Mouse (Mus musculus) layer of hippocampus, adult 11-12 months (tissue): ENCODE measurements at regions not wholly inside any gene's neighbourhood (a gene's known extent, or its start where the extent isn't known, plus 50 kb on each side); places are given as distances from the start of the nearest gene placed in this dataset.

Experiments
- DNase-seq: peaks from one replicate; pipeline ENCODE4 v3.0.0; 2022; ENCODE audit warnings: low spot score

- DNase-seq, result no peak
Measured at GRCm38 (mm10) chr1:137746129-137746528, 429.4 kb downstream of the Ptprc start.

GRCm38 (mm10) chr1:137738157-137738851 lies 437.2 kb downstream of the Ptprc start:
- DNase-seq, result no peak

DNA sequence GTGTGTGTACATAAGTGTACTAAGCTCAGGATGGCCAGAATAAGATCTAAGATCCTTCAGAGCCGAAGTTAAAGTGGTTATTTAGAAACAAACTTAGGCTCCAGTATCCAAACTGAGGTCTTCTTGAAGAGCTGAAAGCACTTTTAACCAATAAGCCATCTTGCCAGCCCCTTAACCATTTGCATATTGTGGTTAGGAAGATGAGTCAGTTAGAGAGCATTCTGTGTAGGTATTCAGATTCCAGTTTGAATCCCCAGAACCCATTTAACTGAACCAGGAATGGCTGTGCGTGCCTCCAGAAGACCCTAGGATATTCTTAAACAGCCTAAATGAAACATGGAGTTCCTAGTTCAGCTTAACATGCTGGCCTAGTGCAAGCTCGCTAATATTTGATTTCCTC lies 471.6 kb downstream of the Ptprc start:
- no peak for DNase-seq

DNA sequence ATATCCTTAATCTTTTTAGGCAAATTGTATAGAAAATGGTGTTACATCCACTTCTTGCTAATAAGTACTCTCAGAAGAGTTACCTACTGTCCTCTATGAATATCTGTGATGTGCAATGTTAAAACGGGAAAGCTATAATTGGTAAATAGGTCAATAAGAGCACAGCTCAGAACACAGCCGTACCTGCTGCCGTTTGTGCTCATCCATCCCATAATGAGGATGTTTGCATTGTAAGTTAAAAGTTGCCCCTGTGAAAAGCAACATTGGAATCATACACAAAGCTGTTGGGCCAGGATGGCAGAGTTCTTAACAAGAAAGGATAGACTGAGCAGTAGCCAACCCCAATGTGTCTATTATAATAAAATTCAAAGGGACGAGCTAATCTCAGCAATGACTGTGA lies 476.6 kb downstream of the Ptprc start:
- DNase-seq, result no peak

DNA sequence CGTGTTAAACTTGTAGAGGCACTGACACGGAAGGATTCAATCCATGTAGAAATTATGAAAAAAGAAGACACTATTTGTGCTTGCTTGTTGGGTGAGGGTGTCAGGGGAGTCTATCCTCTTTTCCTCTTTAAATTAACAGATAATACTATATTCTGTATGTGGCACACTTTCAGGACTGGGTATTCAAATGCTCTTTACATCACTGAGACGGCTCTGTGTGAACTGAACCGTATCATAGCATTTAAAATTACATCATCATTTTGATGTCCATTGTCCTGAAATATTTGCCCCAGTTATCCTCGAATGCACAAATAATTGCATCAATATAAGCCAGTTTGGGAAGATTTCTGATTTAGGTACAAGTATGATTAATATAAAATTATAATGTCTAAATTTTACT lies 478.2 kb downstream of the Ptprc start:
- DNase-seq, result no peak

GRCm38 (mm10) chr1:137696796-137697195 lies 478.7 kb downstream of the Ptprc start:
- no peak for DNase-seq

DNA sequence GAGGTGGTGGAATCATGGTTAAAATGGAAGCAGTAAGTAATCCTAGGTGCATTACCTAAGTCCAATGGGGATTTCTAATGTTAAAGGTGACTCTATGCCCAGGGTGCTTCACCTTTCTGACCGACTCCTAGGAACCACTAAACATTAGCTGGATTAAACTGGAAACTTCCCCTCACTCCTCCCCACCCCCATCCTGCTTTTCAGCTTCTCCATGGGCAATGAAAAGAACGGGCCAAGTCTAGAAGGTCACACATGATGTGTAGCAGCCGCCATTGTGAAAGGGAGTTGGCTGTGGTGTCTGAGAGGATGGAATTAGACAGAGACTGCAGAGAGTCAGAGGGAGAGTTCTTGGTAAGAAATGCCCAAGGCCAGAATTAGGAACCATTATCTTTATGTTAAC lies 479.8 kb downstream of the Ptprc start:
- no peak for DNase-seq

GRCm38 (mm10) chr1:137692525-137692924 lies 483.0 kb downstream of the Ptprc start:
- no peak for DNase-seq

DNA sequence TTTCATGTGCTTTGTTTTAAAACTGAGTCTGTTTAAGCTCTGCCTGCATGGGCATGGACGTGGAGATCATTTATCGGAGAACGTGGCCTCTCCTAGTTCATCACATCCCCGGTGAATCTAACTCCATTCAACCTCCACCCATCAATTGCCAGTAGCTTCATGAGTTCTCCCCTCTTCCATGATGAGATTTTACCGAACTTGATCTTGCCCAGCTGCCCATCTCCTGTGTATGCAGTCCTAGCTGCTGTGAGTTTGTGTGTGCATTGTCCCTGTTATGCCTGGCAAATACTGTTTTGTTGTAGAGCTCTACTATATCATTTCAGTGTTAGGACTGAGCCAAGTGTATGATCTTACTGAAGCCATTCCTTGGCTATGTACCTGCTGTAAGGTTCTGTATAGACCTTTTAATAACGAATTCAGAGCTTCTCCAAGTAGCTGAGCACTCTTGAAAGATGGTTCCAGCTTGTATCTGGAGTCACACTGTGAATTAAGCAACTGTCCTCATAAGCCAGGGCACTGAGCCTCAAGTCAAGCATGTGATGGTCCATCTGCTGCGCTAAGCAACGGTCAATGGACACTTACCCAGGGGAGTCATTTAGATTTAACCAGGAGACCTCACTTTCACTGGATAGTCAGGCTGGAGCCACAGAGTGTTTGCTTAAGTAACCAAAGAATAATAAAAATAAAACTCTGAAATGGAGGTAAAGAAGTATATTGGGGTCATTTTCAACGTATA lies 484.5 kb downstream of the Ptprc start:
- no peak for DNase-seq

DNA sequence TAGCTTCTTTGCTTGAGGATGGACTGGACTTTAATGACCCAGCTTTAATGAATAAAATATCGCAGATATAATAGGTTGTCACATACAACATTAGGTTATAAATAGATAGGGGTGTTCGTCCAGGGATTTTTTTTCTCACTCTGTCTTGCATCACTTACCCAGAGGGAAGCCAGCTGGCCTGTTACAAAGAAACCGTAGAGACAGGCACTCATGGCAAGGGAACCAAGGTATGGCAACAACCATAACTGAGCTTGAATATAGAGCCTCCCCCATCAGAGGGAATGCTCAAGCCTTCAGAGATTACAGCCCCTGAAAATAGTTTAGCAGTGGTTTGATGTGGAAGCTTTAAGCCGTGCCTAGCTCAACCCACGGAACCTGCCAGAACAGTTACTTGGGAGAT lies 504.9 kb downstream of the Ptprc start:
- no peak for DNase-seq

DNA sequence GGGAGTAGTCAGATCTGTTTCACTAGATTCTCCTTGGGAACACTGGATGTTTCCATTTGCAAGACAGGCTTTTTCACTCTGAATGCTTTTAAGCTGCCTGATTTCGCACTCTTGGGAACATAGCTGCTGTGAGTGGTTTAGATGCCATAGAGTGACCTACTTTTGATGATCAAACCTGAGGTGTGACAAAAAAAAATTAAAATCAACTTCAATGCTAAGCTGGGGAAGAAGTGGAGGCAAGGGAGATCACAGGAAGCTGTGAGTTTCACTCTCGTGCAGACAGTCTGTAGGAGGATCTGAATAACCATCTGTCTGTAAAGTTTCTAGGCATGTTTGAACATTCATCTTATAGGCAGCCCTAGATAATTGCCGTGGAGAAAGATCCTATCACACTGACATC lies 505.7 kb downstream of the Ptprc start:
- DNase-seq, result no peak

DNA sequence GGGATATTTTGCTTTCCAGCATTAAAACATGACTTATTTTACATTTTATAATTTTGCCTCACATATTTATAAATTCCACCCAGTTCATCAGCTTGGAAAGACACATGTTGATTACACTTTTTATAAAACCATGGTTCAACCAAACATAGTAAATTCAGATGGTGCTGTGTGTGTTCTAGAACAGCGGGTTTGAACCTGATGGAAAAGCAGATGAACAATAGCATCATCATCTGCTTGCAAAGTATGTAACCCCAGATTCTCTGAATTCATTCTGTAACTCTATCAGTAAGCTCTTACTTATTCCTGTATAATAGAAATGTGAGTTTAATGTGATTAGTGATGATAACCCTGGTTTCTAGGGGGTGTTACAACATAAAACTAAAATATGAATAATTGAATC lies 517.4 kb downstream of the Ptprc start:
- peak; percentile 17 for DNase-seq

GRCm38 (mm10) chr1:137656900-137657458 lies 518.5 kb downstream of the Ptprc start:
- DNase-seq, result no peak

DNA sequence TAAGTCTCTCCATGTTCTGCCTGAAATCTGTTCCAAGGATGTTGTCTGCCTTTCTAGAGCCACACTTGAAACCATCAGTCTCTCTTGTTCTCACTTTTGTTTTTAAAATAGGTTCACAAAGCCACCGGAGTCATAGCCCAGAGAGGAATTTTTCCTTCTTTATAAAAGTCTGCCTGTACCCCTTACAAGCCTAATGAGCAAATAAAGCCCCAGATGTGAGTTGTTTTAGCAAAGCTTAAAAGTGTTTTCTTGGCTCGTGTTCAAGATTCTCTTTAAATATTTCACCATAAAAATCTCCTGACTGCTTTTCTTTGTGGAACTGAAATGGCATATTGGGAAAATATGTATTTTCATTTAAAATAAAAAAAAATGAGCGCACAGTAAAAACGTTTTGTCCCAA lies 521.3 kb downstream of the Ptprc start:
- no peak for DNase-seq

- no peak for DNase-seq
Measured at GRCm38 (mm10) chr1:137653495-137653894, 522.0 kb downstream of the Ptprc start.

- DNase-seq, result no peak
Measured at GRCm38 (mm10) chr1:137650629-137651028, 524.9 kb downstream of the Ptprc start.

DNA sequence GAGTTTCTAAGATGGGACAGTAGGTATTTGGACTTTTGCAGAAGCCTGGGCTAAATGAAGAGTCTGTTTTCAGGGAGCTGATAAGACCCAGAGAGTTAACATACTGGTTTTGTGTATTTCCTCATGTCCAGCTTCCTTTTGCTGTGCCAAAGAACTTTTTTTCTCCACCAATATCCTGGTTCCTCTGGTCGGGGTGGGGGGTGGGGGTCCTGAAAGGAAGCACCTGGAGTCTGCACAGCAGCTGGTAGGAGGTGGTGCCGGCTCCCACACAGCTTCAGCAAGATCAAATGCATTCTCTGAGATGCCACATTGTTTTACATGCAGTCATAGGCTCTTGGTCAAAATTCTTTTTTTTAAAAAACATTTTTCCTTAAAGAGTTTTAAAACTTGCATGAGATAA lies 525.4 kb downstream of the Ptprc start:
- DNase-seq, result no peak

- DNase-seq, result no peak
Measured at GRCm38 (mm10) chr1:137648832-137649231, 526.7 kb downstream of the Ptprc start.

DNA sequence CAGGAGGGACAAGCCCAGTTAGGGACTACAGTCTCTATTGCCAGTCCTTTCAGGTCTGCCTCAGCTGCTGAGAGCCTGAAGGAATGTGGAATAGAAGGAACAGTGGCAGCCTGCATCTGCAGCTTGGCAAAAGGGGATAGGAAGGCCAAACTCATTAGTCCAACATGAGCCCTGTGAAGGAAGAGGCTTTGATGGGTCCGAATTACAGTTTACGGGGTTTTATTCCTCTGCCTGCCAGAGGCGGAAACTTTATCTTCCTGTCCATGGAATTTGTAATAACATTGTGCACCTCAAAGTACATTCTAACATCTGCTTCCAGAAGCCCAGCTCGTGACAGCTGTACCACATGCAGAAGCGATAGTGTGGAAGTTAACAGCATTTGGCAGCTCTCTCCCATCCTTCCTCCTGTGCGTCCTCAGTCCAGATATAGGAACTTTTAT lies 530.9 kb downstream of the Ptprc start:
- no peak for DNase-seq

DNA sequence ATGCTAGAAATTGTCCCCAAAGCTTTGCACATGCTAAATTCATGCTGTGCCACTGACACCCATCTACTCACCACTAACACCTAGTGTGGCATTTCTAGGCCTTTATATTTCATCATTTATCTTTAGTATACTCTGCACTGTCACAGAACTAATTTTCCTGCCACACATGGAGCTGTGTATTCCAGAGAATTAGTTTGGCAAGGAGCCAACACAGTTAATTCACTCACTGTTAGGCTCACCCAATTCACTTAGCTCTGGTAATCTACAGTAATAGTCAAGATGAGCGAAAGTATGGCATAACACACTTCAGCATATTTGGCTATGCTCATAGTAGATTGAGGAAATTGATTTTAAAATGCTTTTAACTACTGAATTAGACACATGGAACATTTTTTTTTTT lies 532.0 kb downstream of the Ptprc start:
- no peak for DNase-seq

DNA sequence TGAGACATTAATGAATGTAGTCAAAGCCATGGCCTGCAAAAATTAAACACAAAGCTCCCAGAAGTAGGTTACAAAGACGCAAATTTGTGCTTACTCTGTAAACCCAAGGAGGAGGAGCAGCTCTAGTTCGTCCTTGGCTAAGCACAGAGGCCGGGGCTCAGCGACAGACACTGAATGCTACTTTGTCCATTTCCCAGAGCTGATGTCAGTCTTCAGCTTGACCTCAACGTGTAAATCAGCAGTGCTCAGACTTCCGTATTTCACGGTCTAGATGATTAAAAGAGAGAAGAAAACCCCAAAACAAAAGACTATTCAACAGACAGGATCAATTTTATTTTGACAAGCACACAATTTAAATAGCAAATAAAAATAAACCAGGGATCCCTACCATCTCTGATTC lies 534.7 kb downstream of the Ptprc start:
- no peak for DNase-seq

DNA sequence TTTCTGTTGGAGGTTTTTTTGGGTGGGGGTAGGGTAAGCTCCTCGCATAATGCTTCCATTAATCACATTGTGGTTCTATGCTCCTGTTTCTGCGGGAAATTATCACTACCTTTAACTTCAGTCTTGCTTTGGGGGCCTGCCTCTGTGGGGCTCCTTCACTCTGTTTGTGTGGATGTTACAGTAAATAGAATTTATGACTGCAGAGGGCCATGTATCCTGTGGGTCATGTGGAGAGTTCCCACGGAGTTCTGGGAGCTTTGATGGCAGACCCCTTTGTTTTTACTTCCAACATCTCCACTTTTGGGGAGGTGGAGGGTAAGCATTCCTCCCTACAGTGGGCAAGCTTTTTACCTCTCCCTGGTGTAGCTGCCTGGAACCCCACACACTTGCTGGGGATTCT lies 538.6 kb downstream of the Ptprc start:
- DNase-seq, result no peak

GRCm38 (mm10) chr1:137636321-137636944 lies 539.1 kb downstream of the Ptprc start:
- no peak for DNase-seq
